Mouse (Mus musculus) hindlimb bud, embryonic 11.5 days (tissue): ENCODE data around the gene Tnni3k.
"Not testable (repeated sequence)": the region's sequence is repeated elsewhere in the genome, so short reads cannot be mapped to it uniquely, and the experiment has no call there.

Experiments
- DNase-seq: peaks from one replicate; pipeline ENCODE4 v3.0.0-alpha.2; 2012; ENCODE audit warnings: low read depth, low spot score; ENCODE audit errors: extremely low spot score

Tnni3k gene

GRCm38 (mm10) chr3:154837861-154838260, 217.3 kb downstream of the Tnni3k start:
- no peak for DNase-seq

- no peak for DNase-seq
Observed at GRCm38 (mm10) chr3:154836137-154836536, 219.1 kb downstream of the Tnni3k start.

GRCm38 (mm10) chr3:154834373-154834772, 220.8 kb downstream of the Tnni3k start:
- DNase-seq: no peak

GRCm38 (mm10) chr3:154825739-154826138, 229.5 kb downstream of the Tnni3k start:
- no peak for DNase-seq

GRCm38 (mm10) chr3:154824713-154825112, 230.5 kb downstream of the Tnni3k start:
- DNase-seq: no peak

- DNase-seq: not testable (repeated sequence)
Observed at GRCm38 (mm10) chr3:154819684-154820083, 235.5 kb downstream of the Tnni3k start.

GRCm38 (mm10) chr3:154817732-154818131, 237.5 kb downstream of the Tnni3k start:
- DNase-seq: no peak

- no peak for DNase-seq
Observed at GRCm38 (mm10) chr3:154816801-154817625, 238.2 kb downstream of the Tnni3k start.

GRCm38 (mm10) chr3:154816231-154816630, 239.0 kb downstream of the Tnni3k start:
- no peak for DNase-seq

- no peak for DNase-seq
Observed at GRCm38 (mm10) chr3:154815606-154816005, 239.6 kb downstream of the Tnni3k start.

- no peak for DNase-seq
Observed at GRCm38 (mm10) chr3:154812893-154813292, 242.3 kb downstream of the Tnni3k start.

GRCm38 (mm10) chr3:154811833-154812232, 243.4 kb downstream of the Tnni3k start:
- no peak for DNase-seq

GRCm38 (mm10) chr3:154811281-154811680, 243.9 kb downstream of the Tnni3k start:
- DNase-seq: no peak

GRCm38 (mm10) chr3:154810273-154810870, 244.8 kb downstream of the Tnni3k start:
- DNase-seq: no peak

- DNase-seq: no peak
Observed at GRCm38 (mm10) chr3:154806626-154807025, 248.6 kb downstream of the Tnni3k start.

GRCm38 (mm10) chr3:154800888-154801429, 254.2 kb downstream of the Tnni3k start:
- no peak for DNase-seq

- no peak for DNase-seq
Observed at GRCm38 (mm10) chr3:154800454-154800853, 254.8 kb downstream of the Tnni3k start.

GRCm38 (mm10) chr3:154798806-154799205, 256.4 kb downstream of the Tnni3k start:
- DNase-seq: no peak

GRCm38 (mm10) chr3:154793571-154793970, 261.6 kb downstream of the Tnni3k start:
- no peak for DNase-seq

GRCm38 (mm10) chr3:154787611-154788010, 267.6 kb downstream of the Tnni3k start:
- no peak for DNase-seq

GRCm38 (mm10) chr3:154786354-154786753, 268.9 kb downstream of the Tnni3k start:
- no peak for DNase-seq
